In genomic region chr2:79430061-79430460, GRCm38 (mm10) we compare ENCODE assay signal across 18 mouse cellular contexts. TPM values are rescaled to one million over a fixed set of nuclear protein-coding genes. Genes with fewer than 3 reads are reported as not detected.
DNase-seq lines count a peak whose midpoint lies in the region; ATAC-seq and TF ChIP-seq lines count a peak whose summit lies in the region.
"Had no signal": no experiment of that assay in that cellular context is flagged by ENCODE, and none has a peak within 500 bp of the region (broad histone marks: within the 10 kb centered on the region; RNA-seq: fewer than 3 reads in every experiment).

No protein-coding gene starts in this region.

- H3K4me1 ChIP-seq in limb, embryonic 13.5 days = peaks cover 23% of the 10 kb centered on the region
- H3K4me1 ChIP-seq in limb, embryonic 10.5 days = peaks cover 25% of the 10 kb centered on the region
- H3K4me1 ChIP-seq in E14TG2a.4 (replicated peaks; ENCODE audit: low read depth, low read length) = peaks cover 32% of the 10 kb centered on the region
- peaks cover 7% of the 10 kb centered on the region for H3K4me1 ChIP-seq in intestine, embryonic 16.5 days (ENCODE audit: control insufficient read depth, insufficient read depth, low read length)

- H3K27me3 ChIP-seq in limb, embryonic 13.5 days = peaks cover 14% of the 10 kb centered on the region
- H3K27me3 ChIP-seq in limb, embryonic 10.5 days (ENCODE audit: low read depth, poor library complexity, severe bottlenecking) = peaks cover 23% of the 10 kb centered on the region; the same call in 1 of the 2 replicates
- no peaks in the 10 kb centered on the region for H3K27me3 ChIP-seq in E14TG2a.4 (ENCODE audit: insufficient read depth, low read length)
- H3K27me3 ChIP-seq in intestine, embryonic 16.5 days (replicated peaks; ENCODE audit: control insufficient read depth, insufficient read depth, low read length) = no peaks in the 10 kb centered on the region; the same call in 1 of the 2 replicates
- H3K27me3 ChIP-seq: embryonic facial prominence, embryonic 12.5 days had no signal

- no peak overlapping the region for H3K27ac ChIP-seq in limb, embryonic 13.5 days
- H3K27ac ChIP-seq in limb, embryonic 10.5 days = no peak overlapping the region
- no peak overlapping the region for H3K27ac ChIP-seq in intestine, embryonic 16.5 days (ENCODE audit: low read length)
- H3K27ac ChIP-seq: embryonic facial prominence, embryonic 10.5 days; embryonic facial prominence, embryonic 12.5 days; forebrain, embryonic 13.5 days; forebrain, embryonic 15.5 days had no signal

- H3K4me2 ChIP-seq in limb, embryonic 13.5 days (replicated peaks) = 0 out of 2 replicates have a peak overlapping the region, but pooled peaks have one; percentile 98
- H3K4me2 ChIP-seq in intestine, embryonic 16.5 days (ENCODE audit: low read depth, low read length) = no peak overlapping the region
- H3K4me2 ChIP-seq: forebrain, embryonic 15.5 days had no signal

- TF ChIP-seq CTCF in E14TG2a.4 (conservative IDR thresholded peaks at IDR 0.05; ENCODE audit: low read length) = no peak

- ATAC-seq in limb, embryonic 13.5 days (ENCODE audit: low FRiP score, low read depth) = no peak
- ATAC-seq in intestine, embryonic 16.5 days = no peak
- ATAC-seq: forebrain, embryonic 15.5 days; forebrain, postnatal 0 days had no signal

- DNase-seq in limb, embryonic 10.5 days (ENCODE audit: low spot score) = no peak
- peak; percentile 8 for DNase-seq in ES-CJ7 (ENCODE audit: low read depth, low spot score)
- DNase-seq in layer of hippocampus, adult 11-12 months (ENCODE audit: low spot score) = no peak
- DNase-seq: adrenal gland, adult 8-10 months; cerebellum, adult 11-12 months; cerebellum, adult 2 months; cerebellum, adult 9-10 months; cerebellum, postnatal 10 days; cerebellum, postnatal 25 days; forebrain, postnatal 0 days had no signal

- no peaks in the 10 kb centered on the region for H3K36me3 ChIP-seq in limb, embryonic 13.5 days
- no peaks in the 10 kb centered on the region for H3K36me3 ChIP-seq in limb, embryonic 10.5 days
- H3K36me3 ChIP-seq in E14TG2a.4 (ENCODE audit: insufficient read depth, low read length) = no peaks in the 10 kb centered on the region
- no peaks in the 10 kb centered on the region for H3K36me3 ChIP-seq in intestine, embryonic 16.5 days (ENCODE audit: control insufficient read depth, insufficient read depth, low read length)
- H3K36me3 ChIP-seq: embryonic facial prominence, embryonic 10.5 days; embryonic facial prominence, embryonic 12.5 days; forebrain, embryonic 15.5 days had no signal

- no peak overlapping the region for H3K4me3 ChIP-seq in limb, embryonic 13.5 days
- H3K4me3 ChIP-seq in limb, embryonic 10.5 days = no peak overlapping the region
- H3K4me3 ChIP-seq in E14TG2a.4 (replicated peaks; ENCODE audit: low read length) = peak overlapping the region; percentile 82; the same call in 1 of the 2 replicates
- no peak overlapping the region for H3K4me3 ChIP-seq in intestine, embryonic 16.5 days (ENCODE audit: low read length)
- H3K4me3 ChIP-seq: embryonic facial prominence, embryonic 10.5 days; embryonic facial prominence, embryonic 12.5 days; forebrain, embryonic 13.5 days; forebrain, embryonic 15.5 days had no signal

- H3K9me3 ChIP-seq in limb, embryonic 13.5 days = no peaks in the 10 kb centered on the region
- no peaks in the 10 kb centered on the region for H3K9me3 ChIP-seq in limb, embryonic 10.5 days (replicated peaks)
- no peaks in the 10 kb centered on the region for H3K9me3 ChIP-seq in E14TG2a.4 (ENCODE audit: low read length)
- H3K9me3 ChIP-seq in intestine, embryonic 16.5 days (ENCODE audit: control insufficient read depth, low read length) = no peaks in the 10 kb centered on the region
- H3K9me3 ChIP-seq: embryonic facial prominence, embryonic 10.5 days; embryonic facial prominence, embryonic 12.5 days; forebrain, embryonic 15.5 days had no signal

- no peak overlapping the region for H3K9ac ChIP-seq in limb, embryonic 13.5 days
- H3K9ac ChIP-seq in intestine, embryonic 16.5 days (ENCODE audit: low read depth, low read length) = no peak overlapping the region
- H3K9ac ChIP-seq: embryonic facial prominence, embryonic 12.5 days; forebrain, embryonic 13.5 days; forebrain, embryonic 15.5 days; forebrain, postnatal 0 days had no signal

RNA-seq across cellular contexts. Expression of gene Neurod1, which starts 26.5 kb away (rescaled TPM):
- polyA plus RNA-seq in limb, embryonic 13.5 days (2015; fragmentation: Nextera tagmentation; extraction: Ambion mirVana) = 0.15 TPM in 1 of 2 replicates, not detected in the other
- 0.06 TPM in 1 of 2 replicates, not detected in the other for polyA plus RNA-seq in limb, embryonic 10.5 days (2016; fragmentation: Nextera tagmentation; extraction: Ambion mirVana)
- 2.9 and 3.2 TPM in 2 replicates for polyA plus RNA-seq in intestine, embryonic 16.5 days (2015; fragmentation: Nextera tagmentation; extraction: Ambion mirVana)
- polyA plus RNA-seq: C2C12 had no signal

RNA-seq across cellular contexts. Expression of gene Cerkl, which starts 26.5 kb away (rescaled TPM):
- polyA plus RNA-seq in limb, embryonic 13.5 days (2015; fragmentation: Nextera tagmentation; extraction: Ambion mirVana) = 1.1 and 1.2 TPM in 2 replicates
- polyA plus RNA-seq in limb, embryonic 10.5 days (2016; fragmentation: Nextera tagmentation; extraction: Ambion mirVana) = 0.19 and 0.89 TPM in 2 replicates
- polyA plus RNA-seq in intestine, embryonic 16.5 days (2015; fragmentation: Nextera tagmentation; extraction: Ambion mirVana) = 0.94 and 1.1 TPM in 2 replicates
- polyA plus RNA-seq: C2C12 had no signal
